Mouse (Mus musculus) cerebellum, postnatal 14 days (tissue): ENCODE results near the gene Carns1.

Experiments used
- DNase-seq, 2 experiments: peaks; one replicate each; pipeline ENCODE4 v3.0.0; 2021; ENCODE audit warnings: mixed read lengths in 2 of 2

Gene Carns1

DNA sequence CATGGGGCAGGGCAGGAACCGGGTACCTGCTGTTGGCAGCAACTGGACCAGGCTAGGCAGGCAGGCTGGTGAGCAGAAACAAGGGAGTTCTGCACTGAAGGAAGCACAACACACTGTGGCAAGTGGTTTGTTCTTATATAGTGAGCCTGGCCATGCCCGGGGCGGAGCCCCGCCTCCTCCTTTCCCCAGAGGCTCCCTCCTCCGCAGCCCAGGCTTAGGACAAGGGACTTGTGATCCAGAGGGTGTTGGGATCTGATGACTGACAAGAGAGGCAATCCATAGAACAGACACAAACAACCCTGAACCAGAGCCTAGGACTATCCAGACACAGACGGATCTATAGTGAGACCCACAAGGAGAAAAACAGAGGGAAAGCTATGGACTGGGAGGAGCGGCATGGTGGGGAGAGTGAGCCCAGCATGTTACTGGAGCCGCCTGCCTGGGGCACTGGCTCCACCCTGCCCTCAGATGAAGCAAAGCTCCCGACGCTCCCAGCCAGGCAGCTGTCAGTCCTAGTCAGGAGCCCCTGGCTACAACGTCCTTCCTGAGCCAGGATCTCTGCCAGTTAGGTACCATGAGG lies at the start of gene Carns1:
Gene Carns1 (minus strand): TSS at position 112 of the 580 bp plus-strand sequence.
- DNase-seq = no peak

DNA sequence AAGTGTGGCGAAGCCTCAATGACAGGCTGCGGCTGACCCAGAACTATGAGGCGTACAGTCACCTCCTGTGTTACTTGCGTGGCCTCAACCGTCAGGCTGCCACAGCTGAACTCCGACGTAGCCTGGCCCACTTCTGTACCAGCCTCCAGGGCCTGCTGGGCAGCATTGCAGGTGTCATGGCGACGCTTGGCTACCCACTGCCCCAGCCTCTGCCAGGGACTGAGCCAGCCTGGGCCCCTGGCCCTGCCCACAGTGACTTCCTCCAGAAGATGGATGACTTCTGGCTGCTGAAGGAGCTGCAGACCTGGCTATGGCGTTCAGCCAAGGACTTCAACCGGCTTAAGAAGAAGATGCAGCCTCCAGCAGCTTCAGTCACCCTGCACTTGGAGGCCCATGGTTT lies 46.9 kb upstream of the Carns1 start:
- DNase-seq = no peak

DNA sequence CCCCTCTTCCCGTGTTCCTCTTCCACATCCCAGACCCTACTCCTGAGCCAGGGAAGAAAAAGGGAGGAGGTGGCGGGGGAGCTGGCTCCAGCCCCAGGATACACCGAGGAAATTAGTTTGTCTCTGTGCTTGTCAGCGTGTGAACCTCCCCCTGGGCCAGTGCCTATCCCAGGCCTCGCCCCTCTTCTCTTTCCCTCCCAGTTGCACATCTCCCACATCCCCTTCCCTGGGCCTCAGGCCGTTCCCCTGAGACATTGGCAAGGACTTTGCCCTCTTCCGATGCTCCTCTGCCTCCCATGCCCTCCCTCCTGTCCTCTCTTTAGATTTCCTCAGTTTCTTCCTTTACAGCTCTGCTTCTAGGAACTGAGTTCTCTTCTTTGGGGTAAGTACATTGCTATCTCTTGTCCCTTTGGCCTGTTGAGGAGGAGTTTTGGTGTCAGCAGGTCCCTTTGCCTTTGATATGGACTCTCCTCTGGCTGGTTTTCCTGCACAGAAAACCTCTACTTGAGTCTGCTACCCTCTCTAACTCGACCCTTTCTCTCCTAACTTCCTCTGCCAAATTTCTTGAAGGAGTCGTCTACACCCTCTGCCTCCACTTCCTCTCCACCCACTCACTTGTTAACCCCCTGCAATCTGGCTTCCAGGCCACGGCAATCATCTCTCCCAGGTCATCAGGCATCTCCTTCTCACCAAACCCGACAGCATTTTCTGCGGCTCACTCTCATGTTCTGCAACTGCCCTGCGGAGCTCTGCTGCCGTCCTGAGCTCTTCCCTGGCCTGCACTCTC lies 45.9 kb upstream of the Carns1 start:
- no peak for DNase-seq

DNA sequence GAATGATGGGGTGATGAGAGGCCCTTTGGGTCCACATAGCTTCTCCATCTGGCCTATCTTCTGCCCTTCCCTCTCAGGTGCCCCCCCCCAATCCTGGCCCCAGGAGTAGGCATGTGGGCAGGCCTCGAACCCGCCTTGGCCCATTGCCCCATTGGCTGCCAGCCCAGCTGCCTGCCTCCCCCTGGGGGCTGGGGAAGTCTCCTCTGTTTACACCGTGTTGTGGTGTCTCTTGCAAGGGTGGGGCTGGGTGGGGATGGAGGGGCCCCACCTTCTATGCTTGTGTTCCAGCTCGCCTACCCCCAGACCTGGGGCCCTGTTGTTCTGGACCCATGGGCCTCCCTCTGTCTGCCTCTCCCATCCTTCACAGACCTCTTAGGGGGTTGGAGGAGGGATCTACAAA lies 45.1 kb upstream of the Carns1 start:
- peak in 1 of 2 experiments; percentile 78 for DNase-seq

DNA sequence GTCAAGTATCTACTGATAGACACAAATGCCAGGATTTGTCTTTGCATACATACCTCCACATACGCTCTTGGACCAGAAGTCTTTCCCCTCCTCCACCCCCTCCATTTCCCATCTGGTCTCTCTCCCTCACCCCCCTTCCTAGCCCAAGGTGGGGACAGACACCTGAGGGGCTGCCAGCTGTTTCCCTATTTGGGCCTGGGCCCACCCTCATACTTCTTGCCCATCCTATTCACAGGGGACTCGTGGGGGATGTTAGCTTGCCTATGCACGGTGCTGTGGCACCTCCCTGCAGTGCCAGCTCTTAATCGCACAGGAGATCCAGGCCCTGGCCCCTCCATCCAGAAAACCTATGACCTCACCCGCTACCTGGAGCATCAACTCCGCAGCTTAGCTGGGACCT lies 44.7 kb upstream of the Carns1 start:
- DNase-seq = no peak

DNA sequence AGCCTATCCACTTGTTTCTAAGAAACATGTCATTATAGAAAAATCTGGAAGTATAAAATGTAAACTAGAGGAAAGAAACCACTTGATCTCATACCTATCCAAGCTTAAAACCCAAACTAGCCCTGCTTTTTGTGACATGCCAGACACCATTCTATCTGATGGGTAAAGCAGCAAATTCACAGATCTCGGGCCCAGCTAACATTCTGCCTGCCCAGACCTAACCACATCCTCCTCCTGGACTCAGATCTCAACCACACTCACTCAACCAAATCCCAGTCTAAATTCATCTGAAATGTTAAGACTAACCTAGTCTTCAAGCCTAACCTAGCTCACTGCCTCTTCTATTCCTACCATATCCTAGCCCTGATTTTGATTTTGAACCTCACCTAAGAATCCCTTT lies 43.5 kb upstream of the Carns1 start:
- no peak for DNase-seq

DNA sequence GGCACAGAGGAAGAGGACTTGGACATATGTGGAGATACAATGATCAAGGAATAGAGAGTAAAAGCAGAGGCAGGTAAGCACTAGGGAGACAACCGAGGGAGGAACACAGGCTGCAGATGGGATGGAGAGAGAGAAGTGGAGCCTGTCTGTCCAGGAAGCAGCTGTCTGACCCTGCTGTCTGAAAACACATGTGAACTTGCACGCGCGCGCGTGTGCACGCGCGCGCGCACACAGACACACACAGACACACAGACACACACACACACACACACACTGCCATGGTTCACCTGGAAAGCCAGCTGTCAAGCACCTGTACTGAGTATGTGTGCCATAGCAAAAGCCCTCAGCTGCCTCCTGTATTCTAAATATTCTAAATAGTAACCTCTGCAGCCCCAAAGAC lies 43.0 kb upstream of the Carns1 start:
- DNase-seq = no peak

DNA sequence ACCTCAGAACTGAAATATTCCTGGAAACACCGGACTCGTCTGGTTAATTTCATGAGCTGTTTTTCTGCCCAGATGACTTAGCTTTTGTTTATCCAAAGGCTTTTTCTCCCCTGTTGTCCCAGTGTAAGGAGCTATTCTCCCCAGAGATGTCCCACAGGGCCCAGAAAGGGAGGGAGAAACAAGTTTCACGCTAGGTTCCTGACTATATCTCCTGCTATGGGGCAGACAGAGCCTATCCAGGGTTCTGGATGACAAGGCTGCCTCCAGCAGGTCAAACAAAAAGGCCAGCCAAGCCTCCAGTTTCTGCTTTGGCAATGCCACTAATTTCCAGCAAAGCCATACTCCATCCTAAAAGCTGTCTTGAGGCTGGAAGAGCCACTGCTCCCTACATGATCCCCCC lies 42.6 kb upstream of the Carns1 start:
- no peak for DNase-seq

DNA sequence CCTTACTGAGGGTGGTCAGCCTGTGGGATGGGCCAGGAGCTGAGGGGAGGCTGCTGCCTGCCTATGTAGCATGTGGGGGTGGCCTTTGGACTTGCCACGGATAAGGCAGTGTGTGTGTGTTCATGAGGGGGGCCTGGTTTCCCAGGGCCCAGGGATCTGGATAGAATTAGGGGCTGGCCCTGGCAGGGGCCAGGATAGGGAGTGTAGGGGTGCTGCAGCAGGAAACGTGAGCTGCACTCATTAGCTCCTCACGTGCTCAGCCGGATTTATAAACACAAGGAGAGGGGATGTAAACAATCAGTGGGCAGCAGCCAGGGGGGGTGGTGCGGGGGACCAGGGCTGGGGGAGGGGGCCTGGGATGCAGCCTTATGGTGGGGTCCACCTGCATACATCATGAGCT lies 41.9 kb upstream of the Carns1 start:
- no peak for DNase-seq

DNA sequence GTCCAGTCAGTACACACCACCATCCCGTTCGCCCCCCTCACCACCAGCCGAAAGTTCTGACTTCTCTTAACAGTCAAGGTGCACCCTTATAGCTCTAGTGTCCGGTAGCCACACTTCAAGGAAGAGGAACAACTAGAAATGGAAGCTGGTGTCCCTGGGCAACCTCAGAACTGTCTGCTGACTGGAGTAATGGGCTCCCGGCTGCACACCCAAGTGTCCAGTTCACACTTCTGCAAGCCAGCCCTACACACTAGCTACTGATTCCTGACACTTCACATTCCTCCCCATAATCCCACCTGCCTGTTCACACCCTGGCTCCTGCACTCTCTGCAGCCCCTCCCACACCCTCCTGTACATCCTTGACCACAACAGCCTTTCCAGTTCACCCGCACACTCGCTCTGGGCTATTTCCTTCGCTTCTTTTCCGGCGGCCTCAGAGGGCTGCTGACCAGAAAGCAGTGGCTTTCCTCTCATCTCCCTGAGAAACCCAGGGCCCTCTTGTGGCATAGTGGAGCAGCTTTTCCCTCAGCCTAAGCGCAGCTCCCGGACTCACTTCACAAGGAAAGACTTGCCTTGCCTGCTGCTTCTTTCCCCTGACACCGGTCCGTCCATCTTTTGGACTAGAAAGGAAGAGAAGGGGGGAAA lies 40.9 kb upstream of the Carns1 start:
- DNase-seq = peak; percentile 65 to 72

DNA sequence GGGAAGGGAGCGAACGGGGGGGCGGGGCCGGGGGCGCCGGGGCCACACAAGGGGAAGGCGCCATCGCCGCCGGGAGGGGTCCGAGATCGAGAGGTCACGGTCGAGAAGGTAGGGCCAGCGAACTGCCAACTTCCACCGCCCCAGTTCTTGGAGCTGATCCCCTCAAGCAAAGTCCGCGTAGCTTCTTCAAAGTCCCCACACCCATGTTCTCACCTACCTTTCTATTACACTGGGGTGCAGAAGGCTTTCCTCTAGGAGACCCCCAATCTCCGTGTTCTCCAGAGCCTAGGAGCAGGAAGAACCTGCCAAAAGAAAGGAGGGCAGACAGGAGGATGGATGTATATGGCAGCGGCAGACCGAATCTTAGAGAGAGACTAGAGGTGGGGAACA lies 40.2 kb upstream of the Carns1 start:
- no peak for DNase-seq

DNA sequence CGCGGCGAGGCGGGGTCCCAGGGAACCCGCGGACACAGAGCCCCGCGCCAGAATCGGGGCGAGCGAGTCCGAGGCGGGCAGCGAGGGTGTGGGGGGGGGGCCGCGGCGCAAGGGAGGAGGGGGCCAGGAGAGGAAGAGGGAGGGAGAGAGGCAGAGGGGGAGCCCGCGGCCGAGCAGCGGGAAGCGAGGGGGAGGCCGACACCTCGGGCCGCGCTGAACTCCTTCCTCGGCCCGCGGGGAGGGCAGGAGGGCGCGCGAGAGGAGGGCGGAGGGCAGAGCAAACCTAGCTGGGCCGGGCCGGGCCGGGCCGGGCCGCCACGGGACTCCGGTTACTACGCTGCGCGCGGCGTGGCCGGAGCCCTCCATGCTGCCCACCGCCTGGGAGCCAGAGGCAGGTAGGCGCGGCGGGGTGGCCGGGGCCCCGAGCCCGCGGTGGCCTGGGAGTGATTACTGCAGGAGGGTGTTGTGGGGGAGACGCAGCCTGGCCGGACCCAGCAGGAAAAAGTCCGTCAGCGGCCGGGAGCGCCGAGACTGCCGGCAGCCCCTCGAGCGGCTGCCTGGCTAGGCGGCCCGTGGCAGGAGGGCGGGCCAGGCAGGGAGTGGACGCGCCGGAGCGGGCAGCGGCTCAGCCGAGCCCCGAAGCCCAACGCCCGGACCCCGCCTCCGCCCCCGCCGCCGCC lies 39.6 kb upstream of the Carns1 start:
- no peak for DNase-seq

DNA sequence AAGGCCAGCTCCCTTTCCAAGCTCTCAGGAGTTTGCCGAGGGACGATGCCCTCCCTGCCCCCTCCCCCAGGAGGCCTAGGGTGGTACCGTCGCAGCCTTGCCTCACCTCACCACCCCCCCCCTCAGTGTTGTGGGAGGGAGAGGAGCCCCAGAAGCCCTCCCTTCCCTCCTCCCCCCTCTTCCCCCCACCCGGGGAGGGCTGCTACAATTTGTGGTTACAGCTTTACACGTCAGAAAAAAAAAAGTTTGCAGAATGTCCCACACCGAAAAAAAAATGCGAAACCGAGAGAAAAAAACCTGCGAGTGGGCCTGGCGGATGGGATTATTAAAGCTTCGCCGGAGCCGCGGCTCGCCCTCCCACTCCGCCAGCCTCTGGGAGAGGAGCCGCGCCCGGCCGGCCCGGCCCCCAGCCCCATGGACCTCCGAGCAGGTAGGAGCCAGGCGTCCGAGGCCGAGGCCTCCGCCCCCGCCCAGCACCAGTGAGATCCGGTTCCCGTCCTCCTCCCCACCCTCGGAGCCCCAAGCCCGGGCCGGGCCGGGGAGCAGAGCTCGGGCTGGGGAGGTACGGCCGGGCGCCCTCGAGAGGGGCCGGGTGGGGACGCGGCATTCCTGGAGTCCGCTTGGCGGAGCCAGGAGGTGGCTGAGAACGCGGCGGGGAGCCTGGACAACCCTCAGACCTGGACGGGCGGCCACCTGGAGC lies 38.9 kb upstream of the Carns1 start, which contains the start of the genes Clcf1 and AC109138.7:
Gene Clcf1 (plus strand): TSS at position 168 of the 700 bp plus-strand sequence.
Gene AC109138.7 (plus strand): TSS at position 287 of the 700 bp plus-strand sequence.
- DNase-seq = no peak

DNA sequence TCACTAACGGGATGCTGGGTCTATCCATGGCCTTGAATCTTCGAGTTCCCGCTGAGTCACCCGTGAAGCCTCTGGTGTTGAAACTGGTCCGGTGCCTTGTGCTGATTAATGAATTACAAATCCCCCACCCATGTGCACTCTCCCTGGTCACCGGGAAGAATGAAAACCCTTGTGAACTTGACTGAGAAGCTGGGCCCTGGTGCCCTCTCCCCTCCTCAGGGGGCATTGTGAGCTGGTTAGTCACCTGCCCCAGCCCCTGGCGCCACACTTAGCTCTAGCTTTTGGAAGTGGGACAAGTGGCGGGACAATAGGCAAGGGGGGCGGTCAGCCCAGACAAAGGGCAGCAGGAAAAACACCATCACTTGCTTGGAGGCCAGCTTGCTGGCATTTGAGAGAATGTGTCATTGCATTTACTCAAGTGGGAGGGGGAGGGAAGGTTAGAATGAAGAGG lies 38.3 kb upstream of the Carns1 start:
- DNase-seq = no peak

DNA sequence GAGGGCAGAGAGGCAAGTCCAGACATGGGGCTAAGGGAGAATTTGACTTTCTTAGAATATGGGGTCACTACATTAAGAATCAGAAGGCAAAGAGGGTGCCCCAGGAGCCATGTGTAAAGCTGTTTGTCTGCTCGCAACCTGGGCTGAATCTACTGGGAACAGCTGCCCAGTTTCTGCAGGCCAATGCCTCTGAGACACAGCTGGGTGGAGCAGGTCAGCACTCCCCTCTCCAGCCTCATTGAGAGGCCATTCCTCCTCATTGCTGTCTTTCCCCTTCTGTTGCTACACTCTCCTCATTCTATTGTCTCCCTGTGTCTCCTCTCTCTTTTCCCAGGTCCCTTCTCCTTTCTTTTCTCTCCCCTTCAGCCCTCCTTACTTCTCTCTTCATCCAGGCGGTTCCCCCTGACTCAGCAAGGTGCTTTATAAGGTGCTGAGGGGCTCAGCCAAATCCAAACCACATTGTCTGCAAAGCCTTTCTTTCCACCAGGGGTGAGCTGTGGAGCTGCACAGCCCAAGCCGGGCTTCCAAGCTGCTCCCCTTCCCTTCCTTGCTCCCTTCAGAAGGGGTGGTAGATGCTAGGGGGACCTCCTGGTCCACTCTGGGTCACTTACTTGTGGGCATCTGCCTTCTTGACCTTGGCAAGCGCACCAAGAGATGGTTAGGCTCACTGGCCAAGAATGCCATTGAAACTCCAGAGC lies 36.8 kb upstream of the Carns1 start:
- DNase-seq = no peak

DNA sequence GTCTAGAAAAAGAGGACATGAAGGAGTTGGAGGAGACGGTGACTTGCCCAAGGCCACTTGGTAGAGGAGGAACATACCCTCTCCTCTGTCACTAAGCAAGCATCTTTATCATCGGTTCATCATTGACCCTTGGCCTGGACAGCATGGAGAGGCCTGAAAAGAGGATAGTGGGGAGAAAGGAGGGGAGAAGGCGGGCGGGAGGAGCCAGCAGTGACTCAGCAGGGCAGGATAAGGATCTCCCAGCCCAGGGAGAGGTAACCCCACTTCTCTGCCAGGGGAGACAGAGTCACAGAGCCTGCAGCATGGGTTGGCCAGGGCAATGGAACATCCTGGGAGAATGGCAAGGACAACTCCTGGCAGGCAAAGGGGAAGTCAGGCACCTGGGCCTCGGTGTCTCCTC lies 33.3 kb upstream of the Carns1 start:
- DNase-seq = no peak

DNA sequence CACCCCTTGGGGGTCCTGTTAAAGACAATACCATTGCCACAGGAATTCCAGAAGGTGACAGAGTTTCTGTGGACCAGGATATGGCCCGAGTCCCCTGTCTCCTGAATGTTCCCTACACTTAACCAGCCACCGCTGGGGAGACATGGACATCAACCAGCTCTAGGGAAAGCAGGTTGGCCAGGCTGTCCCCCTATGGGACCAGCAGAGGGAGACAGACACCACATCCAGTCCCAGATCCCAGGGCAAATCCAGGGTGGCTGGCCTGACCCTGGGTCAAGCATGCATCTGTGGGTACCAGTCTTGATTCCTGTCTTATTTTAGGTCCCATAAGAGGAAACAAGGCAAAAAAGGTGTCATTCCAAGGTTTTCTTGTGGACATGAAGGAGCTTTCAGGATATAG lies 31.7 kb upstream of the Carns1 start:
- DNase-seq = peak; percentile 81

DNA sequence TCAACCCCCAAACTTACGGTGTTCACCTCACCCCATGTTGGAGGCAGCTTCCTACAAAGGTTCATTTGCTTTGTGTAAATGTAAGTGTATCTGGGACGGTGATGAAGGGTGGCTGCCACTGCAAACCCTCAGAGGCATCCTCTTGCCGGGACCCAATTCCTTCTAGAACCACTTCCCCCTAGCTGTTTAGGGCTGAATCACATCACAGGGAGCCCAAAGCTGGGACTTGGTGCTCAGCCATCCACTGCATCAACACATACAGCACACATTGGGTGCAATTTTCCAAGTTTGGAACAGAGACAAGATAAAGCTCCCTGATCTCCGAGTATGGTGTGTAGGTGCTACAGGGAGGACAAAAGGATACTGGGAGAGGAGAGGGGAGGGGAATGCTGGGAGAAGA lies 29.6 kb upstream of the Carns1 start:
- no peak for DNase-seq

DNA sequence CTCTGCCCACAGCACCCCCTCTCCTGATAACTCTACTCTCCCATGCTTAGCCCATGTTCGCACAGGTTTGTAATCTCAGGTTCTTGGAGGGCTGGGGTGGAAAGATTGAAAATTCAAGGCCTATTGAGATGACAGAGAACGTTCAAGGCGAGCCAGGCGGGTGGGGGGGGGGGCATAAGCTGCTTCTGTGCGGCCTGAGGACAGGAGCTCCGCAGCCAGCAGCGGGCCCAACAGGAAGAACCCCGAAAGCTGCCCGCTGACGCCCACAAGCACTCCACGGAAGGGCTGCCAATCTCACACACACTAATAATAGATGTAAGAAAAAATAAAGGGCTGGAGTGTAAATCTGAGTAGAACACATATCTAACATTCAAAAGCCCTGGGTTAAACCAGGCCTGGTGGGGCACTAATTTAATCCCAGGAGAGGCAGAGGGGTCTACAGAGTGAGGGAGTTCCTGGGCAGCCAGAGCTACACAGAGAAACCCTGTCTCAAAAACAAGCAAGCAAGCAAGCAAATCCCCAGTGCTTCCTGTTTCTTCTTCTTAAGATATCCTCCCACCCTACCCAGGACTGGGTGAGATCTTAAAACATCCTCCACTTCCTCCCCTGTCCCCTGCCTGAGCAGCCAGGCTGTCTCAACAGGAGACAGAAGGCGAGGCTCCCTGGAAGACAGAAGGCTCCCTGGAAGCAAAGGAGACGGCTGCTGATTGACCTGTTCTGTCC lies 28.5 kb upstream of the Carns1 start:
- DNase-seq = no peak

DNA sequence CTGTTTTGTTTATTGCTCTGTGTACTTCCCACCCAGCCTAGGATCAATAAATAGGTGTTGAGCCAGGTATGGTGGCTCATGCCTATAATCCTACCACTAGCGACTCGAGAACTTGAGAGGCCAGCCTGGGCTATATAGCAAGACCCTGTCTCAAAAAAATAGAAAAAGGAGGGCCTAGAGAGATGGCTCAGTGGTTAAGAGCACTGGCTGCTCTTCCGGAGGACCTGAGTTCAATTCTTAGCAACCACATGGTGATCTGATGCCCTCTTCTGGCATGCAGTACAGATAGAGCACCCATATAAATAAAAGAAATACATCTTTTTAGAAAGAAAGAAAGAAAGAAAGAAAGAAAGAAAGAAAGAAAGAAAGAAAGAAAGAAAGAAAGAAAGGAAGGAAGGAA lies 27.9 kb upstream of the Carns1 start:
- DNase-seq = no peak

DNA sequence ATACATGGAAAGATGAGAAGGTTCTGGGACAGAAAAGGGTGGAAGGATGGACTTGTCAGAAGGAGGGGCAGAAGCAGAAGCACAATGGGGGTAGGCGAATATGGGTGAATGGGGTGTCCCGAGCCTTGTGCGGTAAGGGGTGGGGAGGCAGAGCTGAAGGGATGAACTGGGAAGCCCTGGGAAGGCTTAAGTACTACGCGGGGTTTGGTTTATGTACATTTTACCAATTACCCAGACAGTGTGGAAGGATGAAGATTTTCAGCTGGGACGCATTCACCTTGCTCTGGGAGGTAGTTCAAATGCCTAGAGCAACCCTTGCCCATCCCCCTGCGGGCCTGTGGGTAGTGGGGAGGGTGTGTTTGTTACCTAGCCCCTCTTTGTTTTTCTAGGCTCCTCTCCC lies 26.9 kb upstream of the Carns1 start:
- DNase-seq = no peak
